Mouse (Mus musculus): ENCODE data around the gene Lgr5. TPM values are rescaled to one million over a fixed set of nuclear protein-coding genes. Genes with fewer than 3 reads are reported as not detected.
A peak's percentile ranks its signal among the peaks of the same experiment; 100 is the strongest.

Gene Lgr5
- polyA plus RNA-seq, 1 experiment from 2014 or later, result 4.8 TPM

DNA sequence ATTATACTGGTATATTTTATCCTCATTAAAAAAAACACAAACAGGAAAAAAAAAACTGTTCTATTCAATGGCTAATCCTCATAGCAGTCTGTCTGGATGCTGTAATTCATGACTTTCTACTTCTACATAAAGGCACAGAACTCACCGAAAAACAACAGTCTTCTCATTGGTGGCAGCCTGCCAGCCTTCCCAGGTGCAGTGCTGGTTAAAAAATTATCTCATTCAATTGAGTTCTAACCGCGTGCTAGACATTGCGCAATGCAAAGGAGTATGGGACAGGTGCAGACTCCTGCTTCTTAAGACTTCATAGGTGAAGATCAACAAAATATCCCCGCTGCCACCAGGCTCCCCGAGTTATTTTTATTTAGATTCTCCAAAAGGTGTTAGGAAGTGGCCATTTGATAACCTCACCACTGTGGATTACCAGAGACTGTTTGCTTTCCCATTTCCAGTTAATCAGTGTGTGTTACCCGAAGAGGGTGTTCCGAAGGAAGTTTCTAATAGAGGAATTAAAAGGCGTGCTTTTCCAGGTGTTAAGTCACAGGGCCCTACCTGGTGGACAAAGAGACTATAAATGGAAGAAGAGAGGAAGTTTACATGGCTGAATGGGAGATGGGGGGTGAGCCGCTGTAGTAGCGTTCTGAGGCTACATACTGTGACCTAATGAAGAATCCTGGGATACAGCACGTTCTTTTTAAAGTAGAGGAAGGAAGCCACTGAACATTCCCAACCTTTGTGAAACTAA lies 26.3 kb downstream of the Lgr5 start:
- 64% methylated on average over 12 of the region's 12 CpGs for WGBS
- no peaks in the 10 kb centered on the region for H3K27me3 ChIP-seq (replicated peaks; ENCODE audit: control insufficient read depth, insufficient read depth, low read length)
- no peaks in the 10 kb centered on the region for H3K4me1 ChIP-seq (replicated peaks; ENCODE audit: control insufficient read depth, insufficient read depth, low read length)
- H3K9ac ChIP-seq (ENCODE audit: low read depth, low read length), result no peak overlapping the region
- H3K4me2 ChIP-seq, result no peak overlapping the region
- no peak for DNase-seq (ENCODE audit: low spot score)
- H3K4me3 ChIP-seq (ENCODE audit: low read depth, low read length), result no peak overlapping the region
- H3K9me3 ChIP-seq (ENCODE audit: control insufficient read depth, low read length), result no peaks in the 10 kb centered on the region
- H3K36me3 ChIP-seq (ENCODE audit: control insufficient read depth, insufficient read depth, low read length), result no peaks in the 10 kb centered on the region
- no peak overlapping the region for H3K27ac ChIP-seq (ENCODE audit: low read depth, low read length)
- no peak for ATAC-seq (replicated peaks; ENCODE audit: low FRiP score)

DNA sequence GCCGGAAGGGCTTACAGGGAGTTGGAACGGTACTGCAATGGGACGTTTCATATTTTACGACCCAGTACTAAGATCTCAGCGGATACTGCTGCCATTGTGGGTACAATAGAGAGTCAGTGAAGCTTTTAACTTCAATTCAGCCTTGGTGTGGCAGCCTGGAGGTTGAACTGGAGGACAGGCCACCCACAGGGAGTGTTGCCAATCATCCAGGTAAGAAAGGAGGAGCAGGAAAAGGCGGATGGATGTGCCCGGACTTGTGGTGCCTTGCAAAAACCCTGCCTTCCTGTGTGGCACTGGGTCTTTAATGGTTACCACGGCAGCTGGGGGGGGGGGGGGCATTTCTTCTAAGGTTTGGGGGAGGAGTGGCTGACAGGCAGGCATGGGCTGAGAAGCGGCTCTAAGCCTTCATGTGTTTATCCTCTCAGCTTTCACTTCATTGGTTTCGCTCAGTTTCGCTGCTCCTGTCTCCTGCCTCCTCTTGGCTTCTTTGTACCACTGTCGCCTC lies 30.8 kb downstream of the Lgr5 start:
- no peak overlapping the region for H3K4me3 ChIP-seq (ENCODE audit: low read depth, low read length)
- 55% methylated on average over 12 of the region's 12 CpGs for WGBS
- no peaks in the 10 kb centered on the region for H3K27me3 ChIP-seq (replicated peaks; ENCODE audit: control insufficient read depth, insufficient read depth, low read length)
- no peak for ATAC-seq (replicated peaks; ENCODE audit: low FRiP score)
- no peak overlapping the region for H3K27ac ChIP-seq (ENCODE audit: low read depth, low read length)
- H3K4me2 ChIP-seq, result no peak overlapping the region
- no peak for DNase-seq (ENCODE audit: low spot score)
- no peak overlapping the region for H3K9ac ChIP-seq (ENCODE audit: low read depth, low read length)
- no peaks in the 10 kb centered on the region for H3K36me3 ChIP-seq (ENCODE audit: control insufficient read depth, insufficient read depth, low read length)
- H3K4me1 ChIP-seq (replicated peaks; ENCODE audit: control insufficient read depth, insufficient read depth, low read length), result no peaks in the 10 kb centered on the region
- H3K9me3 ChIP-seq (ENCODE audit: control insufficient read depth, low read length), result no peaks in the 10 kb centered on the region

DNA sequence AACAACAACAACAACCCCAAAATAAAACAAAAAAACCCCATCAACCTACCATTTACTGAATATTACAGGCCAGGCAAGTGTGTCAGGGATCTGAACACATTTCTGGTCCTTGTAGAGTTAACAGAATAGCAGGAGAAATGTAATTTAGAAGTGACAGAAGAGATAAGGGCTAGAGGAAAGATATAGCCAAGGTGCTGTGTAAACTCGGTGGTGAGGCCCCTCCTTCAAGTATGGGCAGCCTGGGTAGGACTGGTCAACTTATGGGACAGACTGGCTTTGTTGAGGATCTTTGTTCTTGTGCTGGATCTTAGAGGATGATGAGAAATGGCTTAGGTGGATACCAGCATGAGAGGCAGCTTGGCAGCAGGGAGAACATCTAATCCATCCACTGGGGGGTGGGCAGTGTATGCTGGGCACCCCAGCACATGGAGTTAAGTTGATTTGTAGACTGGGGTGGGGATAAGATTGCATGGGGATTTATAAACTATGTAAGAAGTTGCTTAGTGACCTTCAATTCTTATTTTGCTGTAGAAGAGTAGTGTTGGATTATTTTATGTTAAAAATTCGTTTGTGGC lies 32.3 kb downstream of the Lgr5 start:
- Histone ChIP-seq H3K9me3 (ENCODE audit: control insufficient read depth, low read length) (no peaks in the 10 kb centered on the region), H3K36me3 (ENCODE audit: control insufficient read depth, insufficient read depth, low read length) (no peaks in the 10 kb centered on the region), H3K27ac (ENCODE audit: low read depth, low read length) (no peak overlapping the region), H3K4me1 (replicated peaks; ENCODE audit: control insufficient read depth, insufficient read depth, low read length) (no peaks in the 10 kb centered on the region), H3K9ac (ENCODE audit: low read depth, low read length) (no peak overlapping the region), H3K4me3 (ENCODE audit: low read depth, low read length) (no peak overlapping the region), H3K27me3 (replicated peaks; ENCODE audit: control insufficient read depth, insufficient read depth, low read length) (no peaks in the 10 kb centered on the region), H3K4me2 (no peak overlapping the region)
- 22% methylated on average over 2 of the region's 2 CpGs for WGBS
- no peak for DNase-seq (ENCODE audit: low spot score)
- ATAC-seq (replicated peaks; ENCODE audit: low FRiP score), result no peak

DNA sequence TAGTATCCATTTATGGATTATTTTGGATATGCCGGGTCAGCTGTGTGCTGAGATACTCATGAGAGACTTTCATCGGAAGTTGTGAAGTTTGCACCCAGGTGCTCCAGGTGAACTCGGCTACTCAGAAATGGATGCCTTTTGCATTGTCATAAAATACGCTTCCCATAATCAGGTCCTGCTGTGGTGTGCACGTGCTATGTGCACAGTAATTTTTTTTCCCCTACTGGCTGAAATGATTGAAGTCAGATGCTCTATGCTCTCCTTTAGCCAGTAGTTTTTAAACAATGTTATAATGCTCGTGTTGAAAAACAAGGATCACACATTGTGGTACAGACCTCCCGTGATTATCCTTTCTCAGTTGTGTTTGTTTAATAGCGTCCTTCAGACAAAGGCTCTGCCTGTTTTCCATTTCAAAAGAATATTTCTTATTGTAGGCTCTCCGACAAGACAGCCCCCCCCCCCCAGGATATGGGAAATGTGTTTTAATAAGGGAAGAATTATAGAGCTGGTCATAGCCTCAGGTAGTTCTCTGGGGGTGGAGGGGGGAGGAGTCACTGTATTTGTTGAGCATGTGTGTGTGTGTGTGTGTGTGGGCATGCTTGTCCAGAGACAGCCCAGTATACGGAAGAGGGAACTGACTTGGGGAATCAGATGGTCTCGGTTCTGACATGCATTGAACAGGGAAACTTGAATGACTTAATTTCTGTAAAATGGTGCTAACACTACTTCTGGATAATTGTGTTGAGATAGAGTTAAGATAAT lies 34.0 kb downstream of the Lgr5 start:
- DNase-seq (ENCODE audit: low spot score) (no peak), ATAC-seq (replicated peaks; ENCODE audit: low FRiP score) (no peak)
- Histone ChIP-seq H3K4me1 (replicated peaks; ENCODE audit: control insufficient read depth, insufficient read depth, low read length) (no peaks in the 10 kb centered on the region), H3K36me3 (ENCODE audit: control insufficient read depth, insufficient read depth, low read length) (no peaks in the 10 kb centered on the region), H3K27ac (ENCODE audit: low read depth, low read length) (no peak overlapping the region), H3K4me2 (no peak overlapping the region), H3K9me3 (ENCODE audit: control insufficient read depth, low read length) (no peaks in the 10 kb centered on the region), H3K4me3 (ENCODE audit: low read depth, low read length) (no peak overlapping the region), H3K9ac (ENCODE audit: low read depth, low read length) (no peak overlapping the region), H3K27me3 (replicated peaks; ENCODE audit: control insufficient read depth, insufficient read depth, low read length) (no peaks in the 10 kb centered on the region)
- WGBS, result 79% methylated on average over 11 of the region's 11 CpGs

DNA sequence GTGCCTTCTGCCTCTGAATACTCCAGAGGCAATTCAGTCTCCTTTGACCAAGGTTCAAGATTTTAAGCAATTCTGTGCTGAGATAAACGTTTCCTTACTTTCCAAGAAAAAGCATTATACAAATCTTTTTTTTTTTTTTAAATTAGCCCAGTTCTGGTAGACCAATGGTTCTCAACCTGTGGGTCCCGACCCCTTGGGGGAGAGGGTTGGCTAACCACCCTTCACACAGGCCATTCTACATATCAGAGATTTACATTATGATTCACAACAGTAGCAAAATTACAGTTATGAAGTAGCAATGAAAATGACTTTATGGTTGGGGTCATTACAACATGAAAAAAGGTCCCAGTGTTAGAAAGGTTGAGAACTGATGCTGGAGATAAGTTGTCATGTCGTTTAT lies 36.5 kb downstream of the Lgr5 start:
- WGBS, result 71% methylated on average over 3 of the region's 3 CpGs
- Histone ChIP-seq H3K4me3 (ENCODE audit: low read depth, low read length) (no peak overlapping the region), H3K4me1 (replicated peaks; ENCODE audit: control insufficient read depth, insufficient read depth, low read length) (no peaks in the 10 kb centered on the region), H3K36me3 (ENCODE audit: control insufficient read depth, insufficient read depth, low read length) (no peaks in the 10 kb centered on the region), H3K9ac (ENCODE audit: low read depth, low read length) (no peak overlapping the region), H3K9me3 (ENCODE audit: control insufficient read depth, low read length) (no peaks in the 10 kb centered on the region), H3K4me2 (no peak overlapping the region), H3K27me3 (replicated peaks; ENCODE audit: control insufficient read depth, insufficient read depth, low read length) (no peaks in the 10 kb centered on the region), H3K27ac (ENCODE audit: low read depth, low read length) (no peak overlapping the region)
- DNase-seq (ENCODE audit: low spot score) (no peak), ATAC-seq (replicated peaks; ENCODE audit: low FRiP score) (no peak)

DNA sequence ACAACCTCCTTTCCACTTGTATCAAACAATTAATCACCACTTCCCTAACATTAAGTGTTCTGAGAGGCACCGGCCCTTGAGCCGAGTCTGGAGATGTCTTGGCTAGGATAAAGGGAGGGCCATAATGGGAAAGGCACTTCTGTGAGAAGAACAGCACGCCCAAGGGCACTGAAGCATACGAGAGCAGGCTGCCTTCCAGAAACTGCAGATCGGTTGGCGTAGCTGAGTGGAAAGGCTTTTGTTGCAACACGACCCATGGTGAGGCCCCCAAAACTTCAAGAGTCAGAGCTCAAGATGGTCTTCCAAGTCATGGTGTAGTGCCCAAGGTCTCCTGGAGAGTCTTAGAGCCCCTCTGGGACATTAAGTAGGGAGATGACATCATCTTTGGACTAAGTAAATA lies 37.3 kb downstream of the Lgr5 start:
- Histone ChIP-seq H3K27ac (ENCODE audit: low read depth, low read length) (no peak overlapping the region), H3K4me2 (no peak overlapping the region), H3K4me1 (replicated peaks; ENCODE audit: control insufficient read depth, insufficient read depth, low read length) (no peaks in the 10 kb centered on the region), H3K36me3 (ENCODE audit: control insufficient read depth, insufficient read depth, low read length) (no peaks in the 10 kb centered on the region), H3K9me3 (ENCODE audit: control insufficient read depth, low read length) (no peaks in the 10 kb centered on the region), H3K4me3 (ENCODE audit: low read depth, low read length) (no peak overlapping the region), H3K27me3 (replicated peaks; ENCODE audit: control insufficient read depth, insufficient read depth, low read length) (no peaks in the 10 kb centered on the region), H3K9ac (ENCODE audit: low read depth, low read length) (no peak overlapping the region)
- DNase-seq (ENCODE audit: low spot score) (no peak), ATAC-seq (replicated peaks; ENCODE audit: low FRiP score) (no peak)
- WGBS, result 85% methylated on average over 7 of the region's 7 CpGs

DNA sequence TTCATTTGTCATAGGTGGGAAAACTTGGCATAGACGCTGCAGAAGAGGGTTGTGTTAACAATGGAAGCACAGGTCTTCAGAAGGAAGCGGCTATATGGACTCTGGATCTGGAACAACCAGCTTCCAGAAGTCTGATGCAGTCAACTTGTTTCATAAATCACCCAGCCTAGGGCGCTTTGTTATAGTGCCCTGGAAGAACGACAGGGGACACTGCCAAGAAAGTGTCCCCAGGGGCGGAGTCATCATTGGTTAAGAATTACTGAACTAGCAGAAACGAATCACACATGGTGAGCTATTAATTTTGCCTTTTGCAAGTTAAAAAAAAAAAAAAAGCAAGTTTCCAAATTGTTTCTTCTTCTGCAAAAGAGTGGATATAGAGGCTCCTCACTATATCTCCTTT lies 44.7 kb downstream of the Lgr5 start:
- Histone ChIP-seq H3K4me2 (no peak overlapping the region), H3K36me3 (ENCODE audit: control insufficient read depth, insufficient read depth, low read length) (no peaks in the 10 kb centered on the region), H3K4me3 (ENCODE audit: low read depth, low read length) (no peak overlapping the region), H3K4me1 (replicated peaks; ENCODE audit: control insufficient read depth, insufficient read depth, low read length) (no peaks in the 10 kb centered on the region), H3K9ac (ENCODE audit: low read depth, low read length) (no peak overlapping the region), H3K27ac (ENCODE audit: low read depth, low read length) (no peak overlapping the region), H3K27me3 (replicated peaks; ENCODE audit: control insufficient read depth, insufficient read depth, low read length) (no peaks in the 10 kb centered on the region), H3K9me3 (ENCODE audit: control insufficient read depth, low read length) (no peaks in the 10 kb centered on the region)
- 85% methylated on average over 6 of the region's 6 CpGs for WGBS
- ATAC-seq (replicated peaks; ENCODE audit: low FRiP score) (no peak), DNase-seq (ENCODE audit: low spot score) (no peak)

DNA sequence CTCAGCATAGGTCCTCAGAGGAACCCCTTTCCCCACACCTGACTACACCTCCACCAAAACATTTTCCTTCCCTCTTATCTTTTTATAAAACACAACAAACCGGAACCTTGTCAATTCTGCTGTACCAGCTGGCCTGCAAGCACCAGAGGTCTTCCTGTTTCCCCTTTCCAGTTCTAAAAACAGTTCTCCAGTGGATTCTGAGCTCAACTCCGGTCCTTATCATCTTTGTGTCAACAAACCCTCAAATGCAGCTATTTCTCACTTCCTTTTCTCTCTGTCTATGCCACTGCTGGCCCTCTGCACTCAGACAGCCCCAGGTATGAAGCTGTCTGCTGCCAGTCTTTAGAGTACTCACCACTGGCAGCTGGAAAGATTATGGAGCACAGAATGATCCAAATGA lies 56.8 kb downstream of the Lgr5 start:
- Histone ChIP-seq H3K4me2 (no peak overlapping the region), H3K27ac (ENCODE audit: low read depth, low read length) (no peak overlapping the region), H3K9ac (ENCODE audit: low read depth, low read length) (no peak overlapping the region), H3K4me3 (ENCODE audit: low read depth, low read length) (no peak overlapping the region), H3K36me3 (ENCODE audit: control insufficient read depth, insufficient read depth, low read length) (no peaks in the 10 kb centered on the region), H3K9me3 (ENCODE audit: control insufficient read depth, low read length) (no peaks in the 10 kb centered on the region), H3K27me3 (replicated peaks; ENCODE audit: control insufficient read depth, insufficient read depth, low read length) (no peaks in the 10 kb centered on the region), H3K4me1 (replicated peaks; ENCODE audit: control insufficient read depth, insufficient read depth, low read length) (no peaks in the 10 kb centered on the region)
- no peak for DNase-seq (ENCODE audit: low spot score)
- WGBS, result 15% methylated on average over 2 of the region's 2 CpGs
- 0 out of 2 replicates have a peak, but pooled peaks have one; percentile 60 for ATAC-seq (replicated peaks; ENCODE audit: low FRiP score)

Data from liver, embryonic 11.5 days (tissue).